Mouse (Mus musculus) layer of hippocampus, adult 2 months (tissue): ENCODE data around the gene Fam107b. TPM values are rescaled to one million over a fixed set of nuclear protein-coding genes. Genes with fewer than 3 reads are reported as not detected.

Source experiments
- DNase-seq, 2 experiments: peaks; one replicate each; pipeline ENCODE4 v3.0.0; 2022; ENCODE audit warnings: low spot score in 2 of 2
- H3K27ac ChIP-seq: fragments of 200-600 bp; 2 replicates; pipeline ENCODE4 v1.8.1; 2022
- H3K4me3 ChIP-seq: fragments of 200-600 bp; 2 replicates; pipeline ENCODE4 v1.8.1; 2022; ENCODE audit warnings: mild to moderate bottlenecking
- CTCF ChIP-seq: fragments of 200-600 bp; conservative IDR thresholded peaks from 2 replicates; pipeline ENCODE4 v1.8.1; 2022; ENCODE audit warnings: antibody characterized with exemption, mild to moderate bottlenecking, moderate library complexity
- long read RNA-seq, 2 experiments: library from polyadenylated mRNA; stranded (forward); transcript quantifications; one replicate each; pipeline ENCODE4 v2.0.0; 2021; ENCODE audit warnings: borderline mapping rate in 2 of 2
- total RNA-seq, 2 experiments: library from RNA; stranded (reverse); gene quantifications; 2 replicates each; pipeline ENCODE4 v1.2.3; 2021

Gene Fam107b
- 10 to 100 TPM; 11.4 to 20.1 TPM for total RNA-seq
- long read RNA-seq, experiment 1, transcript Fam107b-201 (4 exons, 3,156 nt): major isoform, 6 of 10 reads
- long read RNA-seq, experiment 1, partial matches to known transcripts: 0 of 10 reads
- long read RNA-seq, experiment 1, other reads (novel, unspliced or antisense): 4 of 10 reads
- long read RNA-seq, experiment 2, transcript Fam107b-201 (4 exons, 3,156 nt): major isoform, 9 of 10 reads
- long read RNA-seq, experiment 2, partial matches to known transcripts: 0 of 10 reads
- long read RNA-seq, experiment 2, other reads (novel, unspliced or antisense): 1 of 10 reads

DNA sequence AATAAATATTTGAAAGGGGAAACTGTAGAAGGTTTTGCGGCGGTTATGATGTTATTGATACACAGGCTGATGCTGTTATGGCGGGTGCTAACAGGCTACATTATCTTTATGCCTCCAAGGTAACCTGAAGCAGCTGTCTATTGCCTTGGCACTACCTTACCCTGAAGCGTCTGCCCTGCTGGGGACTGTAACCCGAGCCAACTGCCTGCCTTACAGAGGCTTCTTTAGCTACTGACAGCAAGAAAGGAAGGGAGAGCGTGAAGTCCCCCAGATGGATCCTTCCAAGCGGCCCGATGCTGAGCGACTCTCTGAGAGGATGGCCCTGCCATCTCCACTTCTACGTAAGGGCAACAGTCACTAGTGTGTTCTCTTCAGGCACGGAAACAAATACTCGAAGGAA lies at the start of gene Fam107b:
Fam107b (plus strand) TSS at position 303 of the 400 bp plus-strand sequence.
- no peak for DNase-seq
- Histone ChIP-seq H3K4me3 (no peak within 1 kb of the TSS), H3K27ac (no peak within 1 kb of the TSS)
- TF ChIP-seq CTCF: no peak

DNA sequence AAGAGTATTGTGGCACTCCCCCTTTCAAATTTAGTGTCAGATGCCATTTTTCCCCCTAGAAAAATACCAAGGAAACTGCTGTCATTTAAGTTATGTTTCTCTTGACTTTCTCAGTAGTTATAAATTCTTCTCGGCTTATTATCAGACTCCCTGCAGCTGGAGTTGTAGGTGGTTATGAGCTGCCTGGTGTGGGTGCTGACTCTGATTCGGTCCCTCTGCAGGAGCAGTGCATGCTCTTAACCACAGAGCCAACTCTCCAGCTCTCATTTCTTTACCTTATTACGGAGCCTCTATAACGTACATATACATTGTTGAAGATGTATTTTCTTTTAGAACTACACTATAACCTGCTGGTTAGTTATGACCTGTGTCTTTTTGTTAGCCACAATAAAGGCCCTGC lies 47.7 kb upstream of the Fam107b start:
- DNase-seq: no peak
- no peak overlapping the region for H3K27ac ChIP-seq
- no peak for TF ChIP-seq CTCF

DNA sequence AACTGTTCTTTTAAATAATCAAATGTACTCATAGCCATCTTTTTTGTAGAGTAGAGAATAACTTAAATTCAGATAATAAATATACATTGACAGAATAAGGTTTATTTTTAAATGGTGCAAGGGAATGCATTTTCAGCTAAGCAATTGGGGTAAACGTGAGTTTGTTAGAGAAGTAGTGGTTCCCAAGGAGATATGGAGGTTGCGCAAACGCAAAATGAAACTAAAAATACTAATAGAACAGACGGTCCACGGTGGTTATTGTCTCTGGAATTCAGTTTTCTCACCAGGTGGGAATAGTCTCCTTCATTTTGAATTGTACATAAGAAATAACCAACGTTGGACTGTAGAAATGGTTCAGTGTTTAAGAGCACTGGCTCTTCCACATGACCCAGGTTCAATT lies 44.0 kb upstream of the Fam107b start:
- Histone ChIP-seq H3K4me3 (no peak overlapping the region), H3K27ac (no peak overlapping the region)
- no peak for TF ChIP-seq CTCF
- DNase-seq: no peak

More for the DNA sequence above, 47.7 kb upstream of the Fam107b start:
- H3K4me3 ChIP-seq: no peak overlapping the region

DNA sequence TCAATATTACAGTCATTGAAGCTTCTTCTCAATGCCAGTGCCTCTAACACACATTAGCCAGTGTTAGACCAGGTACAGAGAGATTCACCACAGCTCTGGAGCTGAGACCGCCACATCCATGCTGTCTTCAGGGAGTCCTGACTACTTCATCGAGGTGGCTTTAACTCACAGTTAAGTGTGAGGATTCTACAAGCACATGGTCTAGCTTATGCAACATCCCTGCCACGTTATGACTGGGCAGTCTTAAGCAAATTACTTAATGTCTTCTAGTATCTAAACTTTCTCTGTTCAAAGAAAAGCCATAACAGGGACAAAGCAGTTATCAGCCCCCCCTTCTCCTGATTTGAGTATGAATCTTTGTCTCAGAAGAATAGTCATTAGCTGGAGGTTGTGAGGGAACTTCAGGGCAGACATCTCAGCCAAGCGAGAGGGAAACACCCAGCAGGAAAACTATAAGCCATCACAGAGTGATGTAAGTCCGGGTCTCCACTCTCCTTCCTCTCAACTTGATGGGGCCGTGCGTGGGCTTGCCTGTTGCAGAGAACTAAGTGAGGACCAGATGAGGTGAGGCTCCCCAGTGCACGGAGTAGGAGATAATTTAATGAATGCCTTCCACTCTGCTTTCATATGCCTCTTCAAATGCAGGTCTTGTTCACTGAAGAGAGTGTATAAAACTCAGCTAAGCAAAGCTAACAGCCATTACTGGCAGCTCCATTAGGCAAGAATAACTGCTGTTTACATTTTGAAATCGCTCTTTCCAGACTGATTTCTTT lies 28.8 kb upstream of the Fam107b start:
- Histone ChIP-seq H3K4me3 (no peak overlapping the region), H3K27ac (no peak overlapping the region)
- no peak for DNase-seq
- TF ChIP-seq CTCF: no peak

DNA sequence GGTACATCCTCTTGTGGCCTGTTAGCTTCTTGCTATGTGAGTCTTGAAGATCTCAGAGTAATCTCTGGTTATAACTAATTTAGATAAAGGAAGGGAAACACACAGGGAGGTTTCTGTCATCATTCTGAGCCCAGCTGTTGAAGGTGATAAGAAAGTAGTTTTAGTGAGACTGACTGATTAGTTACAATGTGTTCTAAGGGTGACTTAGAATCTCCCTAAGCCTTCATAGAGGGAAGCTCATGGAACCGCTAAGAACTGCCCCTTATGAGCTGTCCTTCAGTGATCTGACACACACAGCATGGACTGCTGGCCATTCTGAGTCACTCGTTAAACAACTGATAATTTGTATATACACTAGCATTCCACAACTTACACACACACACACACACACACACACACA lies 24.2 kb upstream of the Fam107b start:
- DNase-seq: no peak
- no peak for TF ChIP-seq CTCF
- H3K27ac ChIP-seq: no peak overlapping the region
- H3K4me3 ChIP-seq: no peak overlapping the region

DNA sequence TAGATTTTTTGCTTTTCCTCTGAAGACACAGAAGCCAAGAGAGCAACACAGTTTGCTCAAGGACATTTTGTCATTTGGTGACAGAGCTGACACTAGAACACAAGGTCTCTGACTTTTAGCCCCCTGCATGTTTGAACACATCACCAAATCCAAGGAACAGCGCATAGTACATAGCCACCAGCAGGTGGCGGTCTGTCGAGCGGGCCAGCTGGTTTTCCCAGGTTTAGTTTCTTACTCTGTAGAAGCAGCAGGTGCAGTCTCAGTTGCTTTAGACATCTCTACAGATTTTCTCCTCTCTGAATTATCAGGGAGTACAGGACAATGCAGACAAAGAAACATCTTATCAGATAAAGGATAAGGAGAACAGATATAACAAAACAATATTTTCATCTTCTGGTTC lies 23.7 kb upstream of the Fam107b start:
- peak; percentile 51 to 58 for DNase-seq
- no peak overlapping the region for H3K27ac ChIP-seq
- TF ChIP-seq CTCF: peak; percentile 98
- no peak overlapping the region for H3K4me3 ChIP-seq

DNA sequence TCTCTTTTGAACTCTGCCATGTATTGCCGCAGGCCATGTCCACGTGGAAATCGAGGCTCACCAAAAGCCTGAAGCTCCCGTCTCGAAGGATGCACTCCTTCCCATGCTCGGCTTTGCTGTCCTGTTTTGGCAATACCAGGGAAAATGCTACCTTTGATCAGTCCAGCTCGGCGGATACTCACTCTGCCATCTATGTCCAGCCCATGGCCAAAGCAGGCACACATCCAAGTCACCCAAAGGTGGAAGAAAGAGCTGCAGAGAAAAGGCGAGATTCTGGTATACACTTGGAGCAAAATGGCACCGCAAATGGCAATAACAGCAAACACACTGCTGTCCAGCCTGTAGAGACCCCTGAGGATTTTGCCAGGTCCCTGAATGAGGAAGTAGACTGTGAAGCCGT lies 318 bp downstream of the Fam107b start:
- no peak overlapping the region for H3K4me3 ChIP-seq
- H3K27ac ChIP-seq: no peak overlapping the region
- DNase-seq: no peak
- no peak for TF ChIP-seq CTCF

DNA sequence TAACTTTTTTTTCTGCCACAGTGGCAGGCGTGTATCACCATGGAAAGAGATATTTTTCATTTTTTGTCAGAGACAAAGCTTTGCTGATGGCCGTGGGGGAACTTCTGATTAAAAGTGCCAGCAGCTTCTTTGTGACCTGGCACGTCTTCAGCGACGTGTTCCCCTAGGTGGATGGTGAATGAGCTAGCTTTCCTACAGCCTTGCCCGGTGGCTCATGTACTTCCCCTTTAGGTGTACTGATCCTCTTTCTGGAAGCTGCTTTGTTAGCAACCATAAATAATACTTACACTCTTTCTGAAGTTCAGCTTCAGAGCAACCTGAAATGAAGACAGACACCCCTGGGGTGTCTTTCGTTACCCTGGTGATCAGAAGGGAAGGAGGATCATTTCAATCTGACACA lies 3.6 kb downstream of the Fam107b start:
- no peak overlapping the region for H3K27ac ChIP-seq
- no peak overlapping the region for H3K4me3 ChIP-seq
- no peak for DNase-seq
- TF ChIP-seq CTCF: no peak

DNA sequence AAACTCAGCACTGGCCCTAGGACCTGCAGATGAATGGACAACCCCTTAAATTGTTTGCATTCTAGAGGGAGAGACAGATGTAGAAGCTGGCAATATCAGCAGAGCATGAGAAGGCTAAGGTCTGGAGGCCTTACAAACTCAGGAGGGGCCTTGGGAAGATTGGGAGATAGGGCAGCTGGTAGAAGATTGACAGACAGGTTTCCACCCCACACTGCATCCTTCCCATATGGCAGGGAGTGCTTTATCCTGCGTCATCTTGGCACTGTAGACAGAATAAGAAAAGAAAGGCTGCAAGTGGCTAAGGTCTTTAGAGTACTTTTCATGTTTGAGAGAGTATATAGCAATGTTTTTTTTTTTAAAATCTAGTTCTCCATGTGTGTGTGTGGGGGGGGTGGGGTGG lies 4.9 kb downstream of the Fam107b start:
- no peak for TF ChIP-seq CTCF
- Histone ChIP-seq H3K4me3 (no peak overlapping the region), H3K27ac (no peak overlapping the region)
- DNase-seq: peak in 1 of 2 experiments; percentile 23

DNA sequence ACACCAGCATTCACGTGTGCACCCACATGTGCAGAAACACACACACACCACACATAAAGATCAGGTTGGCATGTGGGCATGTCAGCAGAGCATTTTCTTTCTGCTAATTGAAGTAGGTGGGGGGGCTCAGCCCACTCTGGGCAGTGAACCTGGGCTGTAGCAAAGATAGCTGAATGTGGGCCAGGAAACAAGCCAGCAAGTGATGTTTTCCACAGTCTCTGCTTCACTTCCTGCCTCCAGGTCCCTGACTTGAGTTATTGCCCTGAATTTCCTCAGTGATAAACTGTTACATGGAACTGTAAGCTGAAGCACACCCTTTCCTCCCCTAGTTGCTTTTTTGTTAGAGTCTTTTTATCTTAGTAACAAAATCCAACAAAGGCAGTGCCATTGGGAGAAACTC lies 6.1 kb downstream of the Fam107b start:
- no peak for TF ChIP-seq CTCF
- no peak overlapping the region for H3K27ac ChIP-seq
- H3K4me3 ChIP-seq: no peak overlapping the region
- DNase-seq: no peak

DNA sequence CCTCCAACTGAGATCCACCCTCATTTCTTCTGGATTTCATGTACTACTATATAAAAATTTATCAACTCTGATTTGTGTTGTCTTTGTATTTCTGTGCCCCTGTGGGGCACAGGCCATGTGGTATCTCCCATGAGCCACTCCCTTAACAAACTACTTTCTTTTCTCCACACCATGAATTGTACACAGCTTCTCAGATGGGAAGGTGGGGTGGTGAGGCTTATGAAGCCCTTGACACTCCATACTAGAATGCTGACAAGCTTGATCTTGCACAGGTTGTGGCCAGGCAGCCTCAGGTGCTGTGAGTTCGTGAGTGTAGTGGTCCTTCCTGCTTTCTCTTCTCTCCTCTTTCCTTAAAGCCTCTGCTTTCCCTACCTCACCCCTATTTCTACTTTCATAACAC lies 6.9 kb downstream of the Fam107b start:
- TF ChIP-seq CTCF: no peak
- no peak for DNase-seq
- no peak overlapping the region for H3K27ac ChIP-seq
- no peak overlapping the region for H3K4me3 ChIP-seq

DNA sequence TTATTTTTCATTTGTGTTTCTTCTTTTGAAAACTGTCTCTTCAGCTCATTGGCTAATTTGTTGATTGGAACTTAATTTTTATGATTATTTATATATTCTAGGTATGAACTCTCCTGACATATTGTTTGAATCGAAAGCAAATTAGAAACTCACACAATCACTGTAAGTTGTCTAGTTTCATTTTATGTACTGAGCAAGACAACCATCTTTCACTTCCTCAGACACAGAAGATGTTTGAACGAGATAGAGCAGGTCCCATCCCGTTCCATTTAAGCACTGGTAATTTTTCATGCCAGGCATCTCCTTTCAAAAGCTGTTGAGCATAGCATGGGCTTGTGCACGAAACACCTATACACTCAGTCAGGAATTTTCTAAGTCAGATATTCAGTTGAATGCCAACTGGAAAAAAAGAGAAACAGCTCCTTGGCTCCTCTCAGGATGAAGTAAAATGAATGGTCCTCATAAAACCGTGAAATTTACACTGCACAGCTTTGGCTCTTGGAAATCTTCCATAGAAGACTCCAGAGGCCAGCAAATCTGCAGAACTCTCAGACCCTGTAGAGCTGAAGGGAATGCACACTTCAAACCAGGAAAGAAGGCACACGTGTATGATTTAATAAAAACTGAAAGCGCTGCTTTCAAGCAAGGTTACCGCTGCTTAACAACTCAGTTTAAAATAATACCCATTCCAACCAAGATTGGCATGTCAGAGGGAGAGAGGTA lies 8.1 kb downstream of the Fam107b start:
- no peak overlapping the region for H3K4me3 ChIP-seq
- no peak overlapping the region for H3K27ac ChIP-seq
- DNase-seq: no peak
- TF ChIP-seq CTCF: no peak

DNA sequence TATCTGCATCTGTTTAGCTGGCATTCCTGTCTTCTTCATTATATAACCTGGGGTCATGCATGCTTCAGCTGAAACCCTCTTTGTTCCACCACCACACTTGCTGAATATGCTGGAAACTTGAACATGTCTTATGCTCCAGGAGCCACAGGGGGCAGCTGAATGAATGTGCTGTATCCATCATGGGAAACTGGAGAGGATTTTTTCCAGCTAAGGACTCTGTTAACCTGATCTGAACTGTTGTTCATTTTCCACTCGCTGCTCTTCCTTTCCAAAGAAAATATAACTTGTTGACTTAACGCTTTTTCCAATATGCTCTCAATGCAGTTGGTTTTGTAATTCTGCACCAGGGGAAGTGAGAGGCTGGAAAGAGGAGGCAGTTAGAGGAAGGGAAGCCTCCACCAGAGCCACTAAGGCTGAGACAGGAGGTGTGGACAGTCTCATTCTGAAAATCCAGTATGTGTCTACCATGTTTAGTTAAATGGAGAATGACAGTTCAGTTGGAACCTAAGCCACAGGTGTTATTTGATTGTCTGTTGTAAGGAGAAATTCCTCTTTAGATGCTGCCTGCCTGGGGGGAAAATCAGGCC lies 9.1 kb downstream of the Fam107b start:
- H3K4me3 ChIP-seq: no peak overlapping the region
- peak; percentile 26; the same call in 1 of the 2 replicates for TF ChIP-seq CTCF
- no peak for DNase-seq

More for the DNA sequence above, 9.1 kb downstream of the Fam107b start:
- H3K27ac ChIP-seq: no peak overlapping the region
